In the genomic region with DNA sequence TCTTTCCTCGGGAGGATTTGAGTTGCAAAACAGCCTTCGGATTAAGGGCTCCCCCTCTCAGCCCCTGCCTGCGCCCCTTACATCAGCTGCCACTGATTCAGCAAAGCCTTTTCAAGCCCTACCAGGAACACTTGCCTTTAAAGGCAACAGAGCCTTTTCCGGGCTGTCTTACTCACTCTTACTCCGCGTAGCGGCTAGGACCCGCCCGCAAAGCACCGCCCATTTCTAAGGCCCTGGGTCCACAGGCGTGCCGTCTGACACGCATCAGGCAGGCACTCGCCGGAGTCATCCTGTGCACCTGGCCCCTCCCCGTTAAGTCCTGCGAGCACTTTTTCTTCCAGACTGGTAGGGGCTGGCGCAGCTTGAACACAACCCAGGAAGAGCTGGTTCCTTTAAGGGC, we compare ENCODE assay signal across 8 mouse cellular contexts. TPM values are rescaled to one million over a fixed set of nuclear protein-coding genes. Genes with fewer than 3 reads are reported as not detected.
DNase-seq lines count a peak whose midpoint lies in the region; ATAC-seq lines count a peak whose summit lies in the region.

No protein-coding gene starts in this region.

- H3K4me2 ChIP-seq in embryonic facial prominence, embryonic 15.5 days (replicated peaks) = peak overlapping the region; percentile 63
- H3K4me2 ChIP-seq in heart, embryonic 14.5 days (ENCODE audit: low read length) = peak overlapping the region; percentile 57
- peak overlapping the region; percentile 64 for H3K4me2 ChIP-seq in lung, embryonic 16.5 days (ENCODE audit: low read depth, low read length)

- DNase-seq in A20 (ENCODE audit: low read depth, low spot score) (peak; percentile 98), adipocyte (ENCODE audit: low spot score) (peak; percentile 50)
- DNase-seq in kidney, postnatal 10 days = peak; percentile 86
- peak; percentile 58 for DNase-seq in ovary, adult 18-20 months (ENCODE audit: low spot score)
- peak; percentile 87 for DNase-seq in thymus, postnatal 0 days (ENCODE audit: low spot score)

- H3K9me3 ChIP-seq in embryonic facial prominence, embryonic 15.5 days (replicated peaks) = no peaks in the 10 kb centered on the region
- H3K9me3 ChIP-seq in heart, embryonic 14.5 days (ENCODE audit: control insufficient read depth, low read length) = no peaks in the 10 kb centered on the region
- H3K9me3 ChIP-seq in lung, embryonic 16.5 days (ENCODE audit: control insufficient read depth, low read length) = no peaks in the 10 kb centered on the region

- under 1% methylated on average over 18 of the region's 18 CpGs for WGBS in embryonic facial prominence, embryonic 15.5 days
- 2% methylated on average over 18 of the region's 18 CpGs for WGBS in heart, embryonic 14.5 days
- WGBS in lung, embryonic 16.5 days = under 1% methylated on average over 18 of the region's 18 CpGs

- peak overlapping the region; percentile 37 for H3K4me3 ChIP-seq in embryonic facial prominence, embryonic 15.5 days (replicated peaks)
- H3K4me3 ChIP-seq in heart, embryonic 14.5 days (ENCODE audit: control insufficient read depth in 1 of 2, insufficient read depth in 1 of 2, low read depth in 1 of 2, low read length in 2 of 2) = peak overlapping the region; percentile 29 to 50
- H3K4me3 ChIP-seq in lung, embryonic 16.5 days (ENCODE audit: low read length) = peak overlapping the region; percentile 42

- no peaks in the 10 kb centered on the region for H3K36me3 ChIP-seq in embryonic facial prominence, embryonic 15.5 days
- H3K36me3 ChIP-seq in heart, embryonic 14.5 days (ENCODE audit: control insufficient read depth, insufficient read depth, low read length) = no peaks in the 10 kb centered on the region
- no peaks in the 10 kb centered on the region for H3K36me3 ChIP-seq in lung, embryonic 16.5 days (ENCODE audit: control insufficient read depth, insufficient read depth, low read length)

- H3K4me1 ChIP-seq in embryonic facial prominence, embryonic 15.5 days = peaks cover 35% of the 10 kb centered on the region
- peaks cover 15 to 35% of the 10 kb centered on the region in 2 experiments; a peak in 3 of 4 replicates for H3K4me1 ChIP-seq in heart, embryonic 14.5 days (ENCODE audit: control insufficient read depth in 2 of 2, insufficient read depth in 2 of 2, low read length in 2 of 2)
- peaks cover 30% of the 10 kb centered on the region for H3K4me1 ChIP-seq in lung, embryonic 16.5 days (replicated peaks; ENCODE audit: control insufficient read depth, insufficient read depth, low read length)

- peak overlapping the region; percentile 2; the same call in 1 of the 2 replicates for H3K9ac ChIP-seq in embryonic facial prominence, embryonic 15.5 days
- peak overlapping the region; percentile 60 for H3K9ac ChIP-seq in heart, embryonic 14.5 days (ENCODE audit: low read length)
- H3K9ac ChIP-seq in lung, embryonic 16.5 days (ENCODE audit: low read length) = peak overlapping the region; percentile 69

- no peaks in the 10 kb centered on the region for H3K27me3 ChIP-seq in embryonic facial prominence, embryonic 15.5 days
- no peaks in the 10 kb centered on the region for H3K27me3 ChIP-seq in heart, embryonic 14.5 days (ENCODE audit: control insufficient read depth, insufficient read depth, low read length)
- H3K27me3 ChIP-seq in lung, embryonic 16.5 days (ENCODE audit: control insufficient read depth, insufficient read depth, low read depth, low read length) = no peaks in the 10 kb centered on the region

- ATAC-seq in embryonic facial prominence, embryonic 15.5 days (ENCODE audit: insufficient number of reproducible peaks, low FRiP score, low TSS enrichment, low read depth) = peak; percentile 65
- peak; percentile 63; the same call in 1 of the 2 replicates for ATAC-seq in heart, embryonic 14.5 days (ENCODE audit: insufficient number of reproducible peaks, insufficient read depth, low FRiP score, low read depth)
- peak; percentile 60 for ATAC-seq in lung, embryonic 16.5 days (ENCODE audit: low read depth)

- peak overlapping the region; percentile 85 for H3K27ac ChIP-seq in embryonic facial prominence, embryonic 15.5 days (replicated peaks)
- peak overlapping the region; percentile 63 to 73 for H3K27ac ChIP-seq in heart, embryonic 14.5 days (replicated peaks in 1 of 2; ENCODE audit: control insufficient read depth in 1 of 2, insufficient read depth in 1 of 2, low read depth in 2 of 2, low read length in 2 of 2)
- peak overlapping the region; percentile 83 for H3K27ac ChIP-seq in lung, embryonic 16.5 days (ENCODE audit: low read length)

RNA-seq across cellular contexts. Expression of a gene that starts 2.8 kb away (rescaled TPM):
- polyA plus RNA-seq in embryonic facial prominence, embryonic 15.5 days (2015; fragmentation: Nextera tagmentation; extraction: Ambion mirVana) = 141 and 160 TPM in 2 replicates
- polyA plus RNA-seq in heart, embryonic 14.5 days (2014; fragmentation: Nextera tagmentation; extraction: Ambion mirVana) = 159 and 166 TPM in 2 replicates
- polyA plus RNA-seq in lung, embryonic 16.5 days (2015; fragmentation: Nextera tagmentation; extraction: Ambion mirVana) = 89.7 and 95.7 TPM in 2 replicates
- polyA plus RNA-seq in thymus, postnatal 0 days (2015; fragmentation: Nextera tagmentation; extraction: Ambion mirVana) = 19.9 and 21.4 TPM in 2 replicates

Comparison
In these comparisons a context has a peak if more than half of its experiments do, and no peak if none do; other contexts are left out.
1. Peak in every context shown above with its lines: DNase-seq, ATAC-seq, H3K4me3 ChIP-seq and H3K27ac ChIP-seq.
2. H3K9ac ChIP-seq: peak in every context shown above with its lines; median percentile 69 in lung, embryonic 16.5 days; 60 in heart, embryonic 14.5 days; 2 in embryonic facial prominence, embryonic 15.5 days.